Mouse (Mus musculus) cerebellum, adult 2 months (tissue): ENCODE results near the gene Lyst. TPM values are rescaled to one million over a fixed set of nuclear protein-coding genes. Genes with fewer than 3 reads are reported as not detected.
"Not testable (repeated sequence)": the region's sequence is repeated elsewhere in the genome, so short reads cannot be mapped to it uniquely, and the experiment has no call there.

Experiments
- DNase-seq, 2 experiments: peaks; one replicate each; pipeline ENCODE4 v3.0.0; 2021
- H3K27ac ChIP-seq: fragments of 200-500 bp; 2 replicates; pipeline ENCODE4 v1.5.1; 2012; ENCODE audit warnings: low read length, control low read depth, inconsistent platforms; ENCODE audit not compliant: insufficient read depth
- H3K27me3 ChIP-seq: fragments of 200-500 bp; 2 replicates; pipeline ENCODE4 v1.6.1; 2012; ENCODE audit warnings: inconsistent platforms, mild to moderate bottlenecking, low read length, moderate library complexity; ENCODE audit not compliant: control insufficient read depth, insufficient read depth
- H3K4me1 ChIP-seq: fragments of 200-500 bp; 2 replicates; pipeline ENCODE4 v1.6.1; 2011; ENCODE audit warnings: low read length; ENCODE audit not compliant: control insufficient read depth, insufficient read depth
- H3K4me3 ChIP-seq: fragments of 200-500 bp; replicated peaks from 2 replicates; pipeline ENCODE3; 2011; ENCODE audit warnings: mild to moderate bottlenecking, low read depth, low read length, control low read depth; ENCODE audit not compliant: insufficient read depth
- CTCF ChIP-seq: fragments of 200-500 bp; IDR thresholded peaks from 2 replicates; pipeline ENCODE4 v1.5.1; 2011; ENCODE audit warnings: low read depth, mild to moderate bottlenecking, control low read depth, low read length, moderate library complexity, borderline replicate concordance; ENCODE audit not compliant: insufficient read depth
- POLR2A ChIP-seq: fragments of 200-500 bp; IDR thresholded peaks from 2 replicates; pipeline ENCODE4 v1.6.1; 2011; ENCODE audit warnings: low read length, control low read depth, borderline replicate concordance; ENCODE audit not compliant: insufficient read depth
- WGBS: fragments of 180-500 bp; shearing (Covaris S2); methylation state at CpG from one replicate; pipeline ENCODE4 v1.1.7; 2018; 5-methylcytosine and 5-hydroxymethylcytosine counted together
- polyA plus RNA-seq: library from polyadenylated mRNA; depleted of rRNA; stranded (reverse); fragments of >200 nt; gene quantifications from 2 replicates; pipeline ENCODE4 v1.2.3, GENCODE M21; 2012

The Lyst gene
- polyA plus RNA-seq, 1 experiment, result 14.5 TPM

DNA sequence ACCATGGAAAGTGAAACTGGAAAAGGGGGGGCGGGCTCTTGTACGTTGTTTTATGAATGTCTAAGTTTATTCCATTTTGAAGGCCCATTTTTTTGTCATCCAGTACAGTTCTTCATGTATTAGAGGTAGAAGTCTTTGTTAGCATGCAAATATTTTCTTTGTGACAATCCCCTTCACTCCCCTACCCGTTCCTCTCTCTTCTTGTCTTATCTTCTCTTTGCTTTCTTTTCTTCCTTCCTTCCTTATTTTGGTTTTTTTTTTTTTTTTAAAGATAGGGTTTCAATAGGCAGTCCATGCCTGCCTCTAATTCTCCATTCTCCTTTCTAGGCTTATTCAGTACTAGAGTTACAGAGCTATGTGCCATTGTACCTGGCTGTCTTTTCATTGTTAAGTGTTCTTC is 32.4 kb downstream of the Lyst start:
- H3K27me3 ChIP-seq, result no peaks in the 10 kb centered on the region
- no peaks in the 10 kb centered on the region for H3K4me1 ChIP-seq
- H3K27ac ChIP-seq, result no peak overlapping the region
- WGBS, result 90% methylated on average over 3 of the region's 3 CpGs
- H3K4me3 ChIP-seq, result no peak overlapping the region
- no peak for DNase-seq
- TF ChIP-seq POLR2A, result no peak
- TF ChIP-seq CTCF, result no peak

DNA sequence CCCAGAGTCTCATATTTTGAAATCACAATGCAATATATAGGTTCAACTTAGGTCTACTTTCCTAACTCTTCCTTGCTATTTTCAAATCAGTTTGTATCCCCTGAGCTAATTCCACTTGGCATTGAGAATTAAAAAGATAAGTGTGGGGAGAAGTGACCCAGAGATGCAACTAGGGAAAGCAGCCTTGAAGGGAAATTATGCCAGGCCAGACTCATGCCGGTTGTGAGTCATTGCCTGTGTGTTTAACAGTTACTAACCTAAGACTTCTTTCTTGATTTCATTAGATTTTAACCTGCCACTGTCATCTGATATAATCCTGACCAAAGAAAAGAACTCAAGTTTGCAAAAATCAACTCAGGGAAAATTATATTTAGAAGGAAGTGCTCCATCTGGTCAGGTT is 43.5 kb downstream of the Lyst start:
- WGBS, result 80% methylated on average over 1 of the region's 1 CpGs
- H3K27me3 ChIP-seq, result no peaks in the 10 kb centered on the region
- H3K4me1 ChIP-seq, result no peaks in the 10 kb centered on the region
- DNase-seq, result no peak
- TF ChIP-seq CTCF (no peak), POLR2A (no peak)
- no peak overlapping the region for H3K27ac ChIP-seq
- H3K4me3 ChIP-seq, result no peak overlapping the region

DNA sequence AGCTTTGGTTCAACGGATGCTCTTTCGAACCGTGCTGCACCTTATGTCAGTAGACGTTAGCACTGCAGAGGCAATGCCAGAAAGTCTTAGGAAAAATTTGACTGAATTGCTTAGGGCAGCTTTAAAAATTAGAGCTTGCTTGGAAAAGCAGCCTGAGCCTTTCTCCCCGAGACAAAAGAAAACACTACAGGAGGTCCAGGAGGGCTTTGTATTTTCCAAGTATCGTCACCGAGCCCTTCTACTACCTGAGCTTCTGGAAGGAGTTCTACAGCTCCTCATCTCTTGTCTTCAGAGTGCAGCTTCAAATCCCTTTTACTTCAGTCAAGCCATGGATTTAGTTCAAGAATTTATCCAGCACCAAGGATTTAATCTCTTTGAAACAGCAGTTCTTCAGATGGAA is 44.5 kb downstream of the Lyst start:
- TF ChIP-seq POLR2A (no peak), CTCF (no peak)
- WGBS, result 49% methylated on average over 7 of the region's 7 CpGs

DNA sequence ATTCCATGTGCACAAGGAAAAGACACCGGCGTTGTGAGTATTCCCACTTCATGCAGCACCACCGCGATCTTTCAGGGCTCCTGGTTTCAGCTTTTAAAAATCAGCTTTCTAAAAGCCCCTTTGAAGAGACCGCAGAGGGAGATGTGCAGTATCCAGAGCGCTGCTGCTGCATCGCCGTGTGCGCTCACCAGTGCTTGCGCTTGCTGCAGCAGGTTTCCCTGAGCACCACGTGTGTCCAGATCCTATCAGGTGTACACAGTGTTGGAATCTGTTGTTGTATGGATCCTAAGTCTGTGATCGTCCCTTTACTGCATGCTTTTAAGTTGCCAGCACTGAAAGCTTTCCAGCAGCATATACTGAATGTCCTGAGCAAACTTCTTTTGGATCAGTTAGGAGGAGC is 45.0 kb downstream of the Lyst start:
- Histone ChIP-seq H3K4me1 (no peaks in the 10 kb centered on the region), H3K27me3 (no peaks in the 10 kb centered on the region), H3K27ac (no peak overlapping the region), H3K4me3 (no peak overlapping the region)
- no peak for TF ChIP-seq CTCF
- DNase-seq, result no peak
- 72% methylated on average over 12 of the region's 12 CpGs for WGBS

More for the DNA sequence above, 44.5 kb downstream of the Lyst start:
- H3K4me3 ChIP-seq, result no peak overlapping the region
- no peak overlapping the region for H3K27ac ChIP-seq
- DNase-seq, result no peak
- no peaks in the 10 kb centered on the region for H3K27me3 ChIP-seq
- H3K4me1 ChIP-seq, result no peaks in the 10 kb centered on the region

DNA sequence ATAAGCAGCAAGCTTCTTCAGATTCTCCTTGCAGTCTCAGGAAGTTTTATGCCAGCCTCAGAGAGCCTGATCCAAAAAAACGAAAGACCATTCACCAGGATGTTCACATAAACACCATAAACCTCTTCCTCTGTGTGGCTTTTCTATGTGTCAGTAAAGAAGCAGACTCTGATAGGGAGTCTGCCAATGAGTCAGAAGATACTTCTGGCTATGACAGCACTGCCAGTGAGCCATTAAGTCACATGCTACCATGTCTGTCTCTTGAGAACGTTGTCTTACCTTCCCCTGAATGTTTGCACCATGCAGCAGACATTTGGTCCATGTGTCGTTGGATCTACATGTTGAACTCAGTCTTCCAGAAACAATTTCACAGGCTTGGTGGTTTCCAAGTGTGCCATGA is 47.4 kb downstream of the Lyst start:
- DNase-seq, result no peak
- Histone ChIP-seq H3K27me3 (no peaks in the 10 kb centered on the region), H3K27ac (no peak overlapping the region), H3K4me1 (no peaks in the 10 kb centered on the region), H3K4me3 (no peak overlapping the region)
- 57% methylated on average over 3 of the region's 3 CpGs for WGBS
- TF ChIP-seq POLR2A (no peak), CTCF (no peak)

DNA sequence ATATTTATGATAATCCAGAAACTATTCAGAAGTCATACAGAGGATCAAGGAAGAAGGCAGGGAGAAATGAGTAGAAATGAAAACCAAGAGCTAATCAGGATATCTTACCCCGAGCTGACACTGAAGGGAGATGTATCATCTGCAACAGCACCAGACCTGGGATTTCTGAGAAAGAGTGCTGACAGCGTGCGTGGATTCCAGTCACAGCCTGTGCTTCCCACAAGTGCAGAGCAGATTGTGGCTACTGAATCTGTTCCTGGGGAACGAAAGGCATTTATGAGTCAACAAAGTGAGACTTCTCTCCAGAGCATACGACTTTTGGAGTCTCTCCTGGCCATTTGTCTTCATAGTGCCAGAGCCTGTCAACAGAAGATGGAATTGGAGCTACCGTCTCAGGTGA is 47.8 kb downstream of the Lyst start:
- H3K4me3 ChIP-seq, result no peak overlapping the region
- H3K27me3 ChIP-seq, result no peaks in the 10 kb centered on the region
- 81% methylated on average over 6 of the region's 6 CpGs for WGBS
- H3K27ac ChIP-seq, result no peak overlapping the region
- DNase-seq, result no peak
- H3K4me1 ChIP-seq, result no peaks in the 10 kb centered on the region
- TF ChIP-seq POLR2A (no peak), CTCF (no peak)

DNA sequence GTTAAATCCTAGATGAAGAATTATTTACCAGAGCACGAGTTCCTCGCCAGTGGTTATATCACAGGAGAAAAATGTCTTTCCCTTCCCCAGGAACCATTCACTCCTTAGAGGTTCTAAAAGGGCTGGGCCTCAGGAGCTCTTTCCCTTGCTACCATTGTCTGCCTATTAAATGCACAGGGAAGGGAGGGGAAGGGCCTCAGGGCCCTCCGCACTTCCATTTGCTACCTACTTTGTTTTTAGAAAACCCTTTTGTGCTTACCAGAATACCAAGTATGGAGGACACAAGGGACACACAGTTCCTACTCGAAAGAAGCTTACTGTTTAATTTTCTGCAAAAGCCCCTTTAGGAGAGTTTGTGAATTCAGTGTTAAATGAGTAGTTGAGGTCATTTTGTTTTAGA is 48.5 kb downstream of the Lyst start:
- no peaks in the 10 kb centered on the region for H3K4me1 ChIP-seq
- WGBS, result 65% methylated on average over 4 of the region's 4 CpGs
- no peak for DNase-seq
- no peak overlapping the region for H3K4me3 ChIP-seq
- no peak overlapping the region for H3K27ac ChIP-seq
- H3K27me3 ChIP-seq, result no peaks in the 10 kb centered on the region
- TF ChIP-seq POLR2A, result no peak

DNA sequence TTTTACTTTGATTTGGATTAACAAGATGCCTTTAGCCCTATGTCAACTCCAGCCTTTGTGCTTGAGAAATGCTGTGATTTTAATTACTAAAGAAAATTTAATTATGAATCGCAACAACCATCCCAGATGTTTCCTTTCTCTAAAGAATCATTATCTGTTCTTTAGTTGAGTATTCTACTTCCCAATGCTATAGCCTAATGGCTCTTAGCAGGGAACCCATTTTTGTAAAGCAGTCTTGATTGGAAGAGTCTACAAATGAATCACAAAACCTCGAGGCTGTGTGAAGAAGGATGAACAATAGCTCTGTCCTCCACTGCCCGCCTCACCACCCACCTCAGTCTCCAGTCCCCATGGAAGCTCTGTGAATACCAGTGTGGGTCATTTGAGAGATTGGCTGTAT is 57.1 kb downstream of the Lyst start:
- TF ChIP-seq CTCF (no peak), POLR2A (no peak)
- H3K27me3 ChIP-seq, result no peaks in the 10 kb centered on the region
- no peak overlapping the region for H3K4me3 ChIP-seq
- H3K4me1 ChIP-seq, result no peaks in the 10 kb centered on the region
- no peak for DNase-seq
- H3K27ac ChIP-seq, result no peak overlapping the region
- 62% methylated on average over 3 of the region's 3 CpGs for WGBS

DNA sequence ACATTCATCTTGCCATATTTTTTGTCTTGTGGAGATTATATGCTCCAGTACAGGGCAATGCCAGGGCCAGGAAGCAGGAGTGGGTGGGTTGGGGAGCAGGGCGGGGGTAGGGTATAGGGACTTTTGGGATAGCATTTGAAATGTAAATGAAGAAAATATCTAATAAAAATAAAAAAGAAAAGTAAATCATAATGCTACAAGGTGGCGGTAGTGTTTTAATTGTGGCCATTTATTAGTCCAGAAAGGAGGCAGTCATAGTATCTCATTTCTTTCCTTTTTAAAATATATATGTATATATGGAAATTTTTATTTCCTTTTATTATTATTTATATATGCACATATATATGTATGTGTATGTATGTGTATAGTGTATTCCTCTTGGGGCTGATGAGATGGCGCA is 65.3 kb downstream of the Lyst start:
- no peak for TF ChIP-seq POLR2A
- TF ChIP-seq CTCF, result no peak
- Histone ChIP-seq H3K27me3 (no peaks in the 10 kb centered on the region), H3K27ac (no peak overlapping the region), H3K4me3 (no peak overlapping the region), H3K4me1 (no peaks in the 10 kb centered on the region)
- DNase-seq, result no peak
- 95% methylated on average over 3 of the region's 3 CpGs for WGBS

DNA sequence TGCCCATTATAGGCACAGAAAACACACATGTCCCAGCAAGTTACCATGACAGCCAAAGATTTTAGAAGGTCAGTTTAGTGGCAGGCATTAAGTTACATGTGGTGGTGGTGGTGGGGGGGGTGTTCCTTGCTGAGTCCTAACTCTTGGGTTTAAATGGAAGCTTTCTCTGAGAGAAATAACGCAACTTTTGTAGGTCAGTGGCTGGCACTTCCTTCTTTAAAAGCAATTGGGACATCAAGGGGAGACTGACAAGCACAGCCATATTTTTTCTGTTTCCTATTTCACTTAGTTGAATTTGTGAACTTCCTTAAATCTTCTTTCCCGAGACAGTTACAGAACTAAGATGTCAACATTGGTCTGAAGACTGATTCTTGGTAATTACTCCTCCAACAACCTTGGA is 75.9 kb downstream of the Lyst start:
- DNase-seq, H3K27ac ChIP-seq, H3K4me1 ChIP-seq, H3K27me3 ChIP-seq, H3K4me3 ChIP-seq: not testable (repeated sequence)
- 93% methylated on average over 2 of the region's 2 CpGs for WGBS
